Mouse (Mus musculus) embryonic stem cell, embryonic (primary cell): ENCODE measurements around the gene Hist1h4b.

ENCODE experiments used
- CTCF ChIA-PET, 4 experiments: fragments of 300-600 bp in 2 of 4; fragments of 350-600 bp in 2 of 4; sonication (Branson Sonifier 250); formaldehyde crosslinking; loops; one replicate each; lab custom pipeline; 2022; ENCODE audit warnings: inconsistent platforms in 2 of 4; lab: Charles Lee
- POLR2A ChIA-PET, 4 experiments: fragments of 300-600 bp in 2 of 4; fragments of 350-600 bp in 2 of 4; sonication (Branson Sonifier 250); formaldehyde crosslinking; loops; one replicate each; lab custom pipeline; 2022; ENCODE audit warnings: antibody characterized with exemption in 4 of 4, inconsistent platforms in 1 of 4; lab: Charles Lee

The Hist1h4b gene

DNA sequence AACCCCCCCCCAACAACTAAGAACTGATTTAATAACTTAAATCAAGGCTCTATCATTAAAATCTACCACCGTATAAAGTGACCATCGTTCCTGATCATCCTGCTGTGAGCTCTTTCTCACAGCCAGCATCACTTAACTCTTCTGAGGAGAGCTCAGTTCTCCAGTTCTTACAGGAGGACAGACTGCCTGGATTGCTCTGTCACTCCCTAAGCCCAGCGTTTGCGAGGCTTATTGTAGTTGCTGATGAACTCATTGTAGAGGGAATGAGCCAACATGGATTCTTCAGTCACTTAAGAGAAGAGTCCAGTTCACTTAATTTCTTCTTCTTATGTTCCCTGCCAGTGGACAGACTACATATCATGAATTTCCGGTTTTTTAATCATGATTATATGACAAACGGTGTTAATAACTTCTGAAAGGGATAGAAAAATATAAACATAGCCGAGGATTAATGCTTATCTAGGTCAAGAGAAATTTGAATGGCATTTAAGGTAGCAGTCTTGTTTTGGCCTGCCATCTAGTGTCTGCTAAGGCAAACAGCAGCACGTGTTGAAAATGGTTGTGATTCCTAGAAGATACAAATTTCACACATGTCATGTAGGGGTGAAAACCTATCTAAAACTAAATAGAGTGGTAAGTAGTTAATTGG, 24.5 kb upstream of the Hist1h4b start:
- ChIA-PET POLR2A (interaction anchor here (0.5 to 39.0 kb wide), 15 partner anchors 16 to 470 kb away, joined by 3 to 2331 read pairs (median 4); partner anchors contain the start of genes Hist1h3b (in 3 of the 4), Hist1h4c (in 3 of the 4), Hist1h1a (in 2 of the 4) and Hist1h2ab (in 2 of the 4)), CTCF (interaction anchor here in 2 of 4 experiments (0.6 to 1.3 kb wide), 6 partner anchors 27 to 523 kb away, joined by 3 to 6 read pairs (median 4); no protein-coding TSS in a partner anchor)

- POLR2A ChIA-PET = interaction anchor here (0.8 to 44.4 kb wide), 32 partner anchors 5 to 1694 kb away, joined by 3 to 2331 read pairs (median 31); partner anchors contain the start of genes Hist1h4c (in 4 of the 4), Hist1h1a (in 3 of the 4), Hist1h2ac (in 3 of the 4) and Hist1h2ae (in 3 of the 4)
- CTCF ChIA-PET = interaction anchor here in 1 of 4 experiments (1.0 to 2.1 kb wide), 2 partner anchors 15 to 39 kb away, joined by 4 to 5 read pairs; partner anchors contain the start of genes Hist1h3b and Hist1h4c
Observed at GRCm38 (mm10) chr13:23737091-23737490, 19.7 kb upstream of the Hist1h4b start.

- ChIA-PET POLR2A (interaction anchor here (0.5 to 44.4 kb wide), 88 partner anchors 4 to 1702 kb away, joined by 3 to 2331 read pairs (median 10); partner anchors contain the start of genes Hist1h1a (in 4 of the 4), Hist1h2ab (in 4 of the 4), Hist1h2bc (in 4 of the 4) and Hist1h2be (in 4 of the 4)), CTCF (interaction anchor here in 2 of 4 experiments (0.6 to 3.0 kb wide), 5 partner anchors 14 to 41 kb away, joined by 3 to 11 read pairs (median 4); partner anchors contain the start of genes Hist1h2ab (in 1 of the 2), Hist1h3b (in 1 of the 2) and Hist1h4c (in 1 of the 2))
Observed at GRCm38 (mm10) chr13:23738041-23738440, 18.8 kb upstream of the Hist1h4b start.

- ChIA-PET POLR2A (interaction anchor here (0.6 to 44.4 kb wide), 108 partner anchors 3 to 1985 kb away, joined by 3 to 2331 read pairs (median 6); partner anchors contain the start of genes Hist1h1a (in 4 of the 4), Hist1h2ab (in 4 of the 4), Hist1h2bc (in 4 of the 4) and Hist1h2be (in 4 of the 4)), CTCF (interaction anchor here in 2 of 4 experiments (1.1 to 3.0 kb wide), 3 partner anchors 13 to 42 kb away, joined by 3 to 11 read pairs (median 3); partner anchors contain the start of genes Hist1h2ab (in 1 of the 2) and Hist1h3b (in 1 of the 2))
Observed at GRCm38 (mm10) chr13:23738677-23739068, 18.1 kb upstream of the Hist1h4b start, which contains the start of gene Hist1h1c. Gene Hist1h1c, plus strand, starts transcription at chr13:23738808.

GRCm38 (mm10) chr13:23739069-23739921, 17.5 kb upstream of the Hist1h4b start:
- ChIA-PET POLR2A (interaction anchor here (0.5 to 44.4 kb wide), 138 partner anchors 3 to 1986 kb away, joined by 3 to 2331 read pairs (median 5); partner anchors contain the start of genes Hist1h1a (in 4 of the 4), Hist1h2ab (in 4 of the 4), Hist1h2bc (in 4 of the 4) and Hist1h2be (in 4 of the 4)), CTCF (interaction anchor here in 2 of 4 experiments (1.0 to 3.0 kb wide), 5 partner anchors 10 to 42 kb away, joined by 3 to 11 read pairs (median 3); partner anchors contain the start of genes Hist1h2ab (in 1 of the 2), Hist1h3b (in 1 of the 2) and Hist1h4c (in 1 of the 2))

DNA sequence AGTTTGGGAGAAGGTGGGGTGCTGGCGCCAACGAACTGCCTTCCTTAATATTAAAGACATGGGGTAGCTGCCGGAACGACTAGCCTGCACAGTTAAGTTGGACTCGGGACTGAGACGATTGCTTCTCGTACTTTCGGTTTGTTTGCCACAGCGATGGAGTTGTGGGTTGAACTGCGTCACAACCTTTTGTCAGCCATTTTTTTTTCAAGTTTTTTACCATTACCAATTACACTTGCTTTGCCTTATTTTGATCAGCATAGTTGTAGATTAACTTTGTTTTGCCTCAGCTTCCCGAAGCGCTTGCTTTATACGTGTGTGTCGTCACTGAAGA, 16.9 kb upstream of the Hist1h4b start:
- ChIA-PET POLR2A (interaction anchor here (0.5 to 44.4 kb wide), 114 partner anchors 2 to 1986 kb away, joined by 3 to 2331 read pairs (median 6); partner anchors contain the start of genes Hist1h1a (in 4 of the 4), Hist1h2ab (in 4 of the 4), Hist1h2bc (in 4 of the 4) and Hist1h2be (in 4 of the 4)), CTCF (interaction anchor here in 2 of 4 experiments (1.0 to 3.0 kb wide), 4 partner anchors 10 to 43 kb away, joined by 3 to 11 read pairs (median 3); partner anchors contain the start of genes Hist1h2ab (in 1 of the 2), Hist1h3b (in 1 of the 2) and Hist1h4c (in 1 of the 2))

DNA sequence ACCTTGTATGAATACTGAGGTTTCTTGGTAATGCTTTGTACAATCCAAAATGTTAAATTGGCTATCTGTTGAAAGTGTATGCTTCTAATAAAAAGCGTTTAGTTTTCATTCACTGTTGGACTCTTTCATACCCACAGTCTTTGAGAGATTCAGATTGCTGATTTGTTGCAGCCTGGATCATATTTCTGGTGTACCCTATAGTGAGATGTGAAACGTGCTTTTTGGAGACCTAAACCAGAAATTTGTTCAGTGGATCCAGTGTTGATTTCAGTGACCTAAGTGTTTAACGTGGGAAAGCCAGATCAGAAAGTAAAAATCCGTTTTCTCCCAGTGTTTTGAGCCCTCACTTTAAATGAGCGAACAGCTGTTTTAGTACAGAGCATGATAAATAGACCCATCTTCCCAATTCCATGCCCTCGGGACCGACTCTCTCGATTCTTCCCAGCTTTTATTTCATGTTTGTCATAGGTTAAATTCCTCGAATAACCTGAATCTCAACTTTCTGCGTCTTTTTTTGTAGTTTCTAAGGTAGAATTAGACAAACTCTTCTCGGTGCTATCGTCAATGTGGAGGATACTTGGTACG, 16.5 kb upstream of the Hist1h4b start:
- POLR2A ChIA-PET = interaction anchor here (0.5 to 44.4 kb wide), 100 partner anchors 2 to 1987 kb away, joined by 3 to 2331 read pairs (median 7); partner anchors contain the start of genes Hist1h1a (in 4 of the 4), Hist1h2ac (in 4 of the 4), Hist1h2bc (in 4 of the 4) and Hist1h3a (in 4 of the 4)
- CTCF ChIA-PET = interaction anchor here in 2 of 4 experiments (1.0 to 3.0 kb wide), 4 partner anchors 11 to 43 kb away, joined by 3 to 11 read pairs (median 3); partner anchors contain the start of genes Hist1h2ab (in 1 of the 2), Hist1h3b (in 1 of the 2) and Hist1h4c (in 1 of the 2)

- ChIA-PET CTCF (interaction anchor here in 1 of 4 experiments (3.0 kb wide), 1 partner anchor 11 kb away, joined by 11 read pairs; the partner anchor contains the start of genes Hist1h2ab and Hist1h3b), POLR2A (interaction anchor here (1.1 to 44.4 kb wide), 32 partner anchors 1 to 541 kb away, joined by 3 to 2331 read pairs (median 48); partner anchors contain the start of genes Hist1h1a (in 4 of the 4), Hist1h2ac (in 4 of the 4), Hist1h2bc (in 4 of the 4) and Hist1h3a (in 4 of the 4))
Observed at GRCm38 (mm10) chr13:23740910-23741309, 15.9 kb upstream of the Hist1h4b start.

DNA sequence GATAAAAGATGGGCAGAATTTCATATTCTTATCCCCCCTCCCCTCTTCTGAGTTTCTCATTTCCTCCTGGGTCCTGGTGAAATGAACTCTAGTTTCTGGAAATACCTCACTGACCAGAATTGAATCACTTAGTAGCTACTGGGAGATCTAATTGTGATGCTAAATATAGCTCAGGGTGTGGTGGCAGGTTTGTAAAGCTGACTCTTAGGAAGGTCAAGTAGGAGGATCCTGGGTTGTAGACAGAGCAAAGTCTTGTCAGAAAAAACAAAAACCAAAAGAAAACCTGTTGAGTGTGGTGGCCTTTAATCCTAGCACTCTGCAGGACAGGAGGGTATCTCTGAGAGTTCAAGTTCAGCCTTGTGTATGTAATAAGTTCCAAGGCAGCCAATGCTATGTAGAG, 14.8 kb upstream of the Hist1h4b start:
- POLR2A ChIA-PET = interaction anchor here (0.6 to 44.4 kb wide), 75 partner anchors 0 to 1699 kb away, joined by 3 to 2331 read pairs (median 5); partner anchors contain the start of genes Hist1h1a (in 4 of the 4), Hist1h2ab (in 4 of the 4), Hist1h3a (in 4 of the 4) and Hist1h3b (in 4 of the 4)
- CTCF ChIA-PET = interaction anchor here in 1 of 4 experiments (0.6 to 1.0 kb wide), 3 partner anchors 18 to 1855 kb away, joined by 3 to 4 read pairs (median 3); partner anchors contain the start of gene Hist1h4c

DNA sequence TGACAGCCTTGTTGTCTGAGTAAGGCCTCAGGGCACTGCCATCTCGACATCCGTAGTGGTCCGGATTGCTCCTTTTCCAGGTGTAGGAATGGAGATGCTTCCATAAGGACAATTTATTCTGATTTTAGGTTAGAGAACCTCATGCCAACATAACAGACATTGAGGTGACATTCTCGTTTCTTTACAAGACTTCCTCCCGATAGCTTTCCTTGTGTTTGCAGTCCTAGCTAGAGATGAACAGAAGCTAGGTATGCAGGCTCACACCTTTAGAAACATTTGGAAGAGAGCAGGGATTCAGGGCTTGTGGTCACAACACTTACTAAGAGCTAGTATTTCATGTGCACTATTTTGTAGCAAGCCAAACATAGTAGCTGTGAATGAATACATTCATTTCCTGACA, 13.6 kb upstream of the Hist1h4b start:
- POLR2A ChIA-PET = interaction anchor here (0.6 to 44.4 kb wide), 50 partner anchors 1 to 1956 kb away, joined by 3 to 2331 read pairs (median 12); partner anchors contain the start of genes Hist1h1a (in 4 of the 4), Hist1h2ab (in 4 of the 4), Hist1h3a (in 4 of the 4) and Hist1h3b (in 4 of the 4)
- CTCF ChIA-PET = interaction anchor here in 1 of 4 experiments (1.1 kb wide), 1 partner anchor 42 kb away, joined by 7 read pairs; no protein-coding TSS in a partner anchor

- ChIA-PET CTCF (interaction anchor here in 1 of 4 experiments (1.1 kb wide), 1 partner anchor 42 kb away, joined by 7 read pairs; no protein-coding TSS in a partner anchor), POLR2A (interaction anchor here (0.6 to 44.4 kb wide), 50 partner anchors 2 to 1957 kb away, joined by 3 to 2331 read pairs (median 8); partner anchors contain the start of genes Hist1h3a (in 4 of the 4), Hist1h4a (in 4 of the 4), Hist1h4b (in 4 of the 4) and Hist1h1a (in 3 of the 4))
Observed at GRCm38 (mm10) chr13:23743963-23744362, 12.8 kb upstream of the Hist1h4b start.

DNA sequence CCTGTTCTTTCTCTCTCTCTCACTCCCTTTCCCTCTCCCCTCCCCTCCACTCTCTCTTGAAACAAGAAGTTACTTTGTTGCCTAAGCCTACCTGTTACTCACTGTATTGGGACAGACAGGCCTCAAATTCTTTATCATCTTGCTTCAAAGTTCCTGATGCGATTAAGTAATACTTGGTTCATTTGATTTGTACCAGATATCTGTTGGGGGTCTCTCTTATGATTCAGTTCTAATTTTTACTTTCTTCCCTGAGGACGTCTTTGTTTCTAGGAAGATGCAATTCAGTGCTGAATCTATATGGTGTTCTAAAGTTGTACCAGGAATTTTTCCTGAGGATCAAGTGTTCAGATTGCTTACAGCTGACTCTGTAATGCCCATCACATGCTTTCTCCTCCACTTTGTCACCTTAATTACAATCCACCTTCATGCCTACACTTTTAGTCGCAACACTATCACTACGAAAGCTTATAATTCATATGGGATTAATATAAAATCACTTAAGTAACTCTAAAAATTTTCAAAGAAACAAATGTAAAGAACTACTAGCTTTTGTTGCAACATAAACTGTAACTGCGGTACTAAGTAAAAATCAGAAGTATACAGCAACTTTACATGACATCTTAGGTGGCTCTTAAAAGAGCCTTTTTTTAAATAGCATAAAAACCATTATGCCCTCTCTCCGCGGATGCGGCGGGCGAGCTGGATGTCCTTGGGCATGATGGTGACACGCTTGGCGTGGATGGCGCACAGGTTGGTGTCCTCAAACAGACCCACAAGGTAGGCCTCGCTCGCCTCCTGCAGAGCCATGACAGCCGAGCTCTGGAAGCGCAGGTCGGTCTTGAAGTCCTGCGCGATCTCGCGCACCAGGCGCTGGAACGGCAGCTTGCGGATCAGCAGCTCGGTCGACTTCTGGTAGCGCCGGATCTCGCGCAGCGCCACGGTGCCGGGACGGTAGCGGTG, 12.1 kb upstream of the Hist1h4b start:
- POLR2A ChIA-PET = interaction anchor here (0.6 to 44.4 kb wide), 55 partner anchors 3 to 1958 kb away, joined by 3 to 2331 read pairs (median 8); partner anchors contain the start of genes Hist1h3a (in 4 of the 4), Hist1h4a (in 4 of the 4), Hist1h4b (in 4 of the 4) and Hist1h4d (in 4 of the 4)
- CTCF ChIA-PET = interaction anchor here in 1 of 4 experiments (1.1 kb wide), 1 partner anchor 43 kb away, joined by 7 read pairs; no protein-coding TSS in a partner anchor

GRCm38 (mm10) chr13:23745381-23746161, 11.2 kb upstream of the Hist1h4b start, which contains the start of gene Hist1h3c:
Gene Hist1h3c, minus strand, starts transcription at chr13:23745602.
- CTCF ChIA-PET = interaction anchor here in 1 of 4 experiments (0.7 kb wide), 2 partner anchors 48 to 199 kb away, joined by 3 to 6 read pairs; partner anchors contain the start of gene Hist1h4c
- POLR2A ChIA-PET = interaction anchor here (0.6 to 44.4 kb wide), 65 partner anchors 4 to 1959 kb away, joined by 3 to 2331 read pairs (median 7); partner anchors contain the start of genes Hist1h4a (in 4 of the 4), Hist1h4b (in 4 of the 4), Hist1h4d (in 4 of the 4) and Hist1h1a (in 3 of the 4)
